Mouse (Mus musculus) hindbrain, embryonic 13.5 days (tissue): ENCODE results near the gene Ehbp1. TPM values are rescaled to one million over a fixed set of nuclear protein-coding genes. Genes with fewer than 3 reads are reported as not detected.
A peak's percentile ranks its signal among the peaks of the same experiment; 100 is the strongest.

ENCODE experiments used
- ATAC-seq: fragments of 200-750 bp; cut with Nextera tagmentation; 2 replicates; pipeline ENCODE4 v1.8.0; 2017; ENCODE audit warnings: moderate TSS enrichment; ENCODE audit not compliant: low FRiP score
- H3K27ac ChIP-seq: fragments of 300-500 bp; sonication (generic); 2 replicates; pipeline ENCODE4 v1.5.1; 2015; ENCODE audit warnings: inconsistent platforms, mild to moderate bottlenecking, moderate library complexity
- H3K27me3 ChIP-seq: fragments of 300-500 bp; sonication (generic); 2 replicates; pipeline ENCODE4 v1.6.1; 2015; ENCODE audit warnings: mild to moderate bottlenecking, inconsistent platforms
- H3K36me3 ChIP-seq: fragments of 300-500 bp; sonication (generic); 2 replicates; pipeline ENCODE4 v1.6.1; 2015; ENCODE audit warnings: mild to moderate bottlenecking, inconsistent platforms
- H3K4me1 ChIP-seq: fragments of 300-500 bp; sonication (generic); replicated peaks from 2 replicates; pipeline ENCODE4 v1.6.1; 2015; ENCODE audit warnings: inconsistent platforms
- H3K4me2 ChIP-seq: fragments of 300-500 bp; sonication (generic); 2 replicates; pipeline ENCODE4 v1.6.1; 2015; ENCODE audit warnings: inconsistent platforms, mild to moderate bottlenecking, moderate library complexity
- H3K4me3 ChIP-seq: fragments of 300-500 bp; sonication (generic); 2 replicates; pipeline ENCODE4 v1.5.1; 2015; ENCODE audit warnings: mild to moderate bottlenecking, inconsistent platforms
- H3K9ac ChIP-seq: fragments of 300-500 bp; sonication (generic); 2 replicates; pipeline ENCODE4 v1.6.1; 2015; ENCODE audit warnings: mild to moderate bottlenecking, inconsistent platforms
- H3K9me3 ChIP-seq: fragments of 300-500 bp; sonication (generic); 2 replicates; pipeline ENCODE4 v1.6.1; 2016; ENCODE audit warnings: inconsistent platforms
- WGBS: fragments of 180-500 bp; shearing (Covaris S2); methylation state at CpG from one replicate; pipeline ENCODE4 v1.1.7; 2015; 5-methylcytosine and 5-hydroxymethylcytosine counted together
- polyA plus RNA-seq: library from polyadenylated mRNA; unstranded; fragments of >200 nt; fragmentation: Nextera tagmentation; extraction: Ambion mirVana; gene quantifications from 2 replicates; pipeline ENCODE4 v1.2.1, GENCODE M21; 2015

The Ehbp1 gene
- polyA plus RNA-seq, 1 experiment from 2014 or later, result 17.5 TPM

DNA sequence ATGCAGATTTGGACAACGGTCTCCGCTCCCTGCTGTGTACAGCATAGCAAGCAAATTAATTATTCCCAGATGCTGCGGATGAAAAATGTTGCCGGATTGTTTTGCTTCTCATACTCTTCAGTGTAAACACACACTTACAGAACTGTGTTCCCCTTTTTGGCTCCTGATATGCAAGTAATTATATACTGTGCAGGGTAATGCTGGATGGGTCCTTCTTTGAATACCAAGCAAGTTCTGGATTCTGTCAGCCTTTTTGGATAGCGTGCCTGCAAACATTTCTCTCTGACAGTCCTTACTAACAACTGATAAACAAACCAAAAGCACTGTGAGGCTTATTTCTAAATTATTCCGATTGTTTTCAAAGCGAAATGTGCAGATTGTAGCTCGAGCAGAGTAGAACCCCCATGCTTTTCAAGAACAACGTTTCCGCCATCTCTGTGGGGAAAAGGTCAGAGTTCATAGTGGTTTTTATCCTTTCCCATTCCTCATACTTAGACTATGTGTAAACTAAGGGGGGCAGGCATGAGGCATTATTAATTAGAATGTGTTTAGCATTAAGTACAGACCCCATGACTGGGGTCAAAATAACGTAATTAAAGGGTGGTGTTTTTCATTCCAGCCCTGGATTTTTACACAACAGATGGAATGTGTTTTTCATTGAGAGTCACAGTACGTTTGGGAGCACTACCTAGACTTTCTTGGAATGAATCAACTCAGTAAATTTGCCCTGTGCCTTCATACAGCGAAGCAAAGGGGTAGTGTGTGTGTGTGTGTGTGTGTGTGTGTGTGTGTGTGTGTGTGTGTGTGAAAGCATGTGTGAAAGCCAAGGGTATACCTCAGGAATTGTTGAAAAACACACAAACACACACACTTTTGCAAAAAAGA is 5.8 kb upstream of the Ehbp1 start:
- H3K36me3 ChIP-seq, result no peaks in the 10 kb centered on the region
- H3K27ac ChIP-seq, result peak overlapping the region; percentile 76
- 22% methylated on average over 13 of the region's 13 CpGs for WGBS
- H3K4me1 ChIP-seq, result peaks cover 21% of the 10 kb centered on the region
- H3K27me3 ChIP-seq, result no peaks in the 10 kb centered on the region
- H3K4me3 ChIP-seq, result no peak overlapping the region
- no peaks in the 10 kb centered on the region for H3K9me3 ChIP-seq
- ATAC-seq, result peak; percentile 71; the same call in 1 of the 2 replicates
- H3K9ac ChIP-seq, result no peak overlapping the region
- H3K4me2 ChIP-seq, result no peak overlapping the region

DNA sequence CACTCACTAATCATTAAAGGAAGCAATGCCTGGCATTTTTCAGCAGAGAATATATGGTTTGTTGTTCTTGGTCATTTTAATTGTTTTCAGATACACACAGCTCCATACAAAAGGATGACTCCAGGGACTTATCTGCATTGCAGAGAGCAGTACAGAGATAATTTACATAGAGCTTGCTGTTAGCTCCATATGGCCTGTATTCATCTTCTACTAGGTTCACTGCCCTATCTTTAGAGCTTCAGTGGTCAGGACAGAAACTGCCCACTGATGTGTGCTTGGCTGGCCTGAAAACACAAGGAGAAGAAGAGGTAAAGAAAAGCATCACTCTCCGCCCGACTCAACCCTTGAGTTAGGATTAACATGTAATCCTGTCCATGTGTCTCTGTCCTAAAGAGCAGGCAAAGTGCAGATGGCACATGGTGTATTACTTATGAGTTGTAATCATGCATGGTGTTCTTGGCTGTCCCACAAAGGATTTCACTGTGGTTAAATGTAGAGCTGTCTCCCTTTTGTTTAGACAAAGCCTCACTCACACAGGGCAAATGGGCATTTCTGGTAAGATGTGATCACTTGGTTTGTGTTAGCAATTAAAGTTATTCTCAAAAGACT is 14.7 kb downstream of the Ehbp1 start:
- 82% methylated on average over 2 of the region's 2 CpGs for WGBS
- ATAC-seq, result no peak
- Histone ChIP-seq H3K27me3 (no peaks in the 10 kb centered on the region), H3K4me3 (no peak overlapping the region), H3K4me1 (0 out of 2 replicates have a peak, but pooled peaks cover 3% of the 10 kb centered on the region), H3K9me3 (no peaks in the 10 kb centered on the region), H3K27ac (no peak overlapping the region), H3K4me2 (no peak overlapping the region), H3K36me3 (no peaks in the 10 kb centered on the region), H3K9ac (no peak overlapping the region)

DNA sequence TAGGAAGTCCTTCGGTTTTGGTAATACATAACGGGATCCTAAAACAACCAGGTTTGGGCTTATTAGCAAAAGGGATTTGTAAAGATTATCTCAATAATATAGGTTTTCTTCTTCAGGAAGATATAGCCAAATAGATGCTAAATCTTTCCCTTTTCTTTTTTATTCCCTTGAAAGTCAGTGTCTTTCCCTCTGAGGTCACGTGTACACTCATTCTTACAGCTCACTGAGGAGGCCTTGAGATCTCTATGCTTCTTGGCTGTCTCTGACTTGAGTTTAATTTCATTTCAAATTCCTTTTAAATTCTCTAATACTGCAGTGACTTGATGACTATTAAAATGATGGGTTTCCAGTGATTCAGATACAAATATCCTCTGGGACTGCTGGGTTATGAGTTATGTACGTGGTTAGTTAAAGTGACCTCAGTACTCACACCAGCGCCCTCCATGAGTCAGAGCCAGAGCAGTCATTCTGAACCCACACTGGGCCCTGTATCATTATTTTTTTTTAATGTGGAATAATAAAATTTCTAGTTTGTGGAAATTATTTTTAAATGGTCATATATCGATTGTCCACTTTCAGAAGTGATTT is 24.2 kb downstream of the Ehbp1 start:
- Histone ChIP-seq H3K27ac (no peak overlapping the region), H3K4me3 (no peak overlapping the region), H3K36me3 (no peaks in the 10 kb centered on the region), H3K27me3 (no peaks in the 10 kb centered on the region), H3K4me2 (no peak overlapping the region), H3K4me1 (no peaks in the 10 kb centered on the region), H3K9ac (no peak overlapping the region), H3K9me3 (no peaks in the 10 kb centered on the region)
- ATAC-seq, result no peak
- WGBS, result 88% methylated on average over 6 of the region's 6 CpGs

DNA sequence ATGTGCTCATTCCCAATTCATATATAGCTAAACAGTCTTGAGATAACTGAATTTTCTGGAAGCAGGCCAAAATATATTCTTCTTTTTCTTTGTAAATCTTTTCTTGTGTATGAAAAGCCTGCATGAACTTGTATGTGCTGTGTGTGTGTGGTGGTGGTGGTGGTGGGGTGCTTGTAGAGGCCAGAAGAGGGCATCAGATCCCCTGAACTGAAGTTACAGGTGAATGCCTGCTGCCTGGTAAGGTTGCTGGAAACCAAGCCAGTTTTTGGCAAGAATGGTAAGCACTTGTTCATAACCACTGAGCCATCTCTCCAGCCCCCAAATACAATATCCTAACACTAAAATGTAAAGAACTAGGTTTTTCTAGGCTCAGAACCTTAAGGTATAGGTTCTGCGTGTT is 26.3 kb downstream of the Ehbp1 start:
- 92% methylated on average over 1 of the region's 1 CpGs for WGBS
- no peak overlapping the region for H3K9ac ChIP-seq
- H3K36me3 ChIP-seq, result no peaks in the 10 kb centered on the region
- H3K27ac ChIP-seq, result no peak overlapping the region
- ATAC-seq, result no peak
- no peaks in the 10 kb centered on the region for H3K4me1 ChIP-seq
- no peak overlapping the region for H3K4me2 ChIP-seq
- H3K27me3 ChIP-seq, result no peaks in the 10 kb centered on the region
- no peak overlapping the region for H3K4me3 ChIP-seq
- H3K9me3 ChIP-seq, result no peaks in the 10 kb centered on the region; the same call in 1 of the 2 replicates

DNA sequence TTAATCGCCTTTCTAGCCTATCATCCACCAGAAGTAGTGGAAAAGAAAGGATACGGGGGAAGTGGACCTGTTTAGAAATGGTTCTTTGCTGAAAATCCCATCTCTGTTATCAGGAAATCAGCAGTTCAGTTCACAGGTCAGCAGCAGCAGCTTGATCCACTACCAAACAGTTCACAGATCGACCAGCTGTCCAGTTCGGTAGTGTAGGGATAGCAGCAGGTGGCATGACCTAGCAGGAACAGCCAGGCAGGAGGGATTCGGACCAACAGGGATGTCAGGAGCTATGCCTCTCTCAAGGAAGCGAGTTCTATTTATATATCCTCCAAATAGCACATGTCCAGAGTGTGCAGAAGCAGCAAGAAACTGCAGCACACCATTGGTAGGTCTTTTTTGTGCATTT is 40.9 kb downstream of the Ehbp1 start:
- no peak for ATAC-seq
- H3K36me3 ChIP-seq, result no peaks in the 10 kb centered on the region
- H3K27ac ChIP-seq, result no peak overlapping the region
- no peak overlapping the region for H3K4me3 ChIP-seq
- no peak overlapping the region for H3K4me2 ChIP-seq
- H3K9ac ChIP-seq, result no peak overlapping the region
- no peaks in the 10 kb centered on the region for H3K27me3 ChIP-seq
- 74% methylated on average over 6 of the region's 6 CpGs for WGBS
- no peaks in the 10 kb centered on the region for H3K4me1 ChIP-seq
- no peaks in the 10 kb centered on the region for H3K9me3 ChIP-seq

DNA sequence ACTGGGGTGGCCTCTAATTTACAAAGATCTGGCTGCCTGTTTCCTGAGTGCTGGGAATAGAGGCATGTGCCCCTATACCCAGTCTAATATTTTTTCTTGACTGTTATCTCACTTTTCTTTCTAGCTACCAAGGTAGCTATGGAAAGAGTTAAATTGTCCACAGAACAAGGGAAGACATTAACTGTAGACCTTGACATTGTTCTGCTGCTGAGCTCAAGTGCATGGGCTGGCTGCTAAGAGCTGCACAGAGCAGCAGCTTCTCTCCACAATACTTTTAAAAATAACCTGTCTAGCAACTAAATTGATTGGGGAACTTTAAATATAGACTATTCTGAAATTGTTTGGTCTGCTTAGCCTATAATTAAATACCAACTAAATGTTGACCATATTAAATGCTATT is 52.9 kb downstream of the Ehbp1 start:
- Histone ChIP-seq H3K4me1 (peaks cover 21% of the 10 kb centered on the region), H3K36me3 (no peaks in the 10 kb centered on the region), H3K4me2 (no peak overlapping the region), H3K27me3 (no peaks in the 10 kb centered on the region), H3K9me3 (no peaks in the 10 kb centered on the region), H3K4me3 (no peak overlapping the region), H3K27ac (no peak overlapping the region), H3K9ac (no peak overlapping the region)
- no peak for ATAC-seq

DNA sequence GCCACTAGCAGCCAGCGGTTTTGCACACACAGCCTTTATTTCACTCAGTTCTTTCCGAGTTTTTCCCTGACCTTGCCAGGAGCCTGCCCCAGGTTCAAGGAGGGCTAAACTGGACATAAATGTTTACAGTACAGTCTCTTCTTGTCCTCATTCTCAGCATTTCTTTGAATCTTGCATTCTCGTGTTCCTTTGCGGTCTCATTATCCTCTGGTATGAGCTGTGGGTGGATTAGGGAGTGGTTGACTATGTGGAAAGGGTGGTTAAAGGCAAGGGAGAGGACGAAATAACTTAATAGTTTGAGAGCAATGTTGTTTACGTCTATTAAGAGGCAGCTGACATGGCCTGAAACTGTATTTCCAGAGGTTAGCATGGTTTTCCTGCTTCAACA is 54.6 kb downstream of the Ehbp1 start:
- H3K27me3 ChIP-seq, result no peaks in the 10 kb centered on the region
- WGBS, result 2% methylated on average over 6 of the region's 6 CpGs
- peak overlapping the region; percentile 81 for H3K9ac ChIP-seq
- ATAC-seq, result no peak
- H3K4me1 ChIP-seq, result peaks cover 36% of the 10 kb centered on the region
- H3K4me2 ChIP-seq, result peak overlapping the region; percentile 64
- H3K36me3 ChIP-seq, result no peaks in the 10 kb centered on the region; the same call in 1 of the 2 replicates
- H3K27ac ChIP-seq, result peak overlapping the region; percentile 93
- H3K9me3 ChIP-seq, result no peaks in the 10 kb centered on the region
- H3K4me3 ChIP-seq, result peak overlapping the region; percentile 66

DNA sequence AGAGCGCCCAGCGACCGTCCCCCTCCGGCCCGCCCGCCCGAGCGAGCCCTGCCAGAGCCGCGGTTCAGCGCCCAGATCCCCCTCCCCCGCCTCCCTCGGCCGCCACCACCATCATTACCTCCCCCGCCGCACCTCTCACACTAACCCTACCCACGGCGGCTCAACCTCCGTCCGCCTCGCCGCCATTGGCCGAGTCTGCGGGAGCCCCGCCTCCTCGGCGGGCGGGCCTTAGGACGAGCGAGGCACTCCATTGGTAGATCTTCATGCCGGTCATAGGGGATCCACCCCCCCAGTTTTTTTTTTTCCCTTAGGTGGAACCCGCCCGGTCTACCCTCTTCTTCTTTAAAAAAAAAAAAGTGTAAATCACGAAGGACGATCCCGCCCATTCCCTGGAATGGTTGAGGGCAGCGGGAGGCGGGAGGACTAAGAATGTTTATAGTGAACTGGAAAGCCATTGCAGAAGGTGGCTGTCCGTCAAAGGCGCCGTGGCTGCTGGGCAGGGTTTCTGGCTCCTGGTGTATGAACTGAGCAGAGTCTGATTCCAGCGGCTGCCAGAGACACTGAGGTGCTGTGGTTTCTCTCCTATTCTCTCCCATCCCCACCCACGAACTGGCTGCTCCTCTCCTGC is 55.1 kb downstream of the Ehbp1 start:
- H3K36me3 ChIP-seq, result peaks cover 5% of the 10 kb centered on the region
- peak overlapping the region; percentile 73 for H3K4me2 ChIP-seq
- H3K9ac ChIP-seq, result peak overlapping the region; percentile 89
- peak overlapping the region; percentile 66 for H3K4me3 ChIP-seq
- ATAC-seq, result peak; percentile 100
- under 1% methylated on average over 31 of the region's 43 CpGs for WGBS
- H3K27me3 ChIP-seq, result no peaks in the 10 kb centered on the region
- H3K9me3 ChIP-seq, result no peaks in the 10 kb centered on the region
- H3K4me1 ChIP-seq, result peaks cover 41% of the 10 kb centered on the region
- H3K27ac ChIP-seq, result peak overlapping the region; percentile 95

DNA sequence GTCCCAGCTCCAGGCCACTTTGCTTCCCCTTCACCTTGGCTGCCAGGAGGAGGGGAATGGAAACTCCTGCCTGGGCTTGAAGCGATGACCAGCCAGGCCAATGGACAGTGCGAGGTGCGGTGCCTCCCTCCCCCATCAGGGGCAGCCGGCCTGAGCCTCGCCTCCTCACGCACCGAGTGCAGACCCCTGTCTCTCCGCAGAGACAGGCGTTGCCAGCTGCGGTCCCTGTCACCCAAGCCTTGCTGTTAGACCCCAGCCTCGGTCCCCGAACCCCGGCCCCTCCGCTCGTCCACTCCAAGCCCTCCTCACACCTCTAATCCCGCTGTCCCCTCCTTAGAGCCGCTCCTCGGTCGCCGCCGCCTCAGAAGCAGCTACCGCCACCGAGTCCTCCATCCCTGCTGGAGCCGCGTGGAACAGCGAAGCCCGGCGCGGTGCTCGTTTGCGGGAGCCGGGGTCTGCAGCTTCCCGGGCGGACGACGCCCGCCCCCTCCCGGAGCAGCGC is 55.7 kb downstream of the Ehbp1 start:
- Histone ChIP-seq H3K9me3 (0 out of 2 replicates have a peak, but pooled peaks cover 5% of the 10 kb centered on the region), H3K36me3 (peaks cover 11% of the 10 kb centered on the region), H3K4me3 (peak overlapping the region; percentile 66), H3K4me1 (peaks cover 44% of the 10 kb centered on the region), H3K27me3 (no peaks in the 10 kb centered on the region), H3K4me2 (peak overlapping the region; percentile 73), H3K27ac (peak overlapping the region; percentile 95), H3K9ac (peak overlapping the region; percentile 89)
- under 1% methylated on average over 36 of the region's 39 CpGs for WGBS
- peak; percentile 84 for ATAC-seq

DNA sequence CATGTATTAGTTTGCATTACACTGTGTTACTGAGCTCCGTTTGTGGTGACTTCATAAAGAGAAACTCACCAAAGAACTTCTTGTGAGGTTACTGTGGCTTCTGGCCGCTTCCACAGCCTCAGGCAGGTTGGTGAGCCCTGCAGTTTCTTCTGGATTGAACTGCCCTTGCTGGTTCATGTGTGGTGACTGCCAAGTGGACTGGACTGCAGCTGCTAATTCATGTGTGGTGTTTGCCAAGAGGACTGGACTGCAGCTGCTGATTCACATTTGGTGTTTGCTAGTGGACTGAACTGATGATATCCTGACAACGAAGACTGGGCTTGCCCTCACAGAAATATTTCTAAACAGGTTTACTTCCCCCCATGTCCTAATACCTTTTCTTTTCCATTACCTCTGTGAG is 65.4 kb downstream of the Ehbp1 start:
- over 99% methylated on average over 3 of the region's 3 CpGs for WGBS
- Histone ChIP-seq H3K9me3 (peaks cover 2% of the 10 kb centered on the region; the same call in 1 of the 2 replicates), H3K4me1 (0 out of 2 replicates have a peak, but pooled peaks cover 7% of the 10 kb centered on the region), H3K9ac (no peak overlapping the region), H3K4me3 (no peak overlapping the region), H3K27me3 (no peaks in the 10 kb centered on the region), H3K4me2 (no peak overlapping the region), H3K36me3 (peaks cover 44% of the 10 kb centered on the region), H3K27ac (no peak overlapping the region)
- no peak for ATAC-seq

DNA sequence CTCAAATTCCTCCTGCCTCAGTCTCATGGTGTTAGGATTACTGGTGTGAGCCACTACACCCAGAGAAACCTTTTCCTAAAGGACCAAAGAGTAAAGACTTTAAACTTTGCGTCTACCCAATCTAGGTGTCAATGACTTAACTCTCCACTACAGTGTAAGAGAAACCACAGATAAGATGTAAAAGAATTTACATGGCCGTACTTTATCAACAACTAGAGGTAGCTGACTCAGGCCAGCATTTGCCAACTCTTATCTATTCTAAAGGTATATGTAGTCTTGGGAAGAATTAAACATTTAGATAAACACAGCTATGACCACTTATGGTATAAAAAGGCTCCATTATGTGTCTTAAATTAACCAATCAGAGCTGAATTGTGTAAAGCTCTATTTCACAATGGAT is 67.9 kb downstream of the Ehbp1 start:
- no peak for ATAC-seq
- Histone ChIP-seq H3K36me3 (peaks cover 28% of the 10 kb centered on the region), H3K27me3 (no peaks in the 10 kb centered on the region), H3K9me3 (no peaks in the 10 kb centered on the region), H3K4me3 (no peak overlapping the region), H3K4me2 (no peak overlapping the region), H3K9ac (no peak overlapping the region), H3K27ac (no peak overlapping the region), H3K4me1 (0 out of 2 replicates have a peak, but pooled peaks cover 6% of the 10 kb centered on the region)
- 95% methylated on average over 2 of the region's 2 CpGs for WGBS

DNA sequence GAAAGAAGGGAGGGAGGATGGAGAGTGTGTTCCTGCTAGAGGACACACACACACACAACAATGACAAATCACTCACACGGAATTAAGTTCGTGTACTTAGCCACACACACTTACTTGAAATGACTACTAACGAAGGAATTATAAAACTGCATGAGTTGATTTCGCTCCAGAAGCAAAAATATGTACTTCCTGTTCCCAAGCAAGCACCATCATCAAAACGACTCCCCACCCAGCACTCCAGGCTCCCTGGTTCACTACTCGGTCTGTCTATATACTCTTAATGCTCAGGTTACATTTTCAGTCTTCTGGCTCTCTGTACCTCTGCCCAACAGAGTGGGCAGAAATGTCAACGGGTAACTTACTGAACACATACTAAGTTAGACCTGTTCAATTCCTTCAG is 68.7 kb downstream of the Ehbp1 start:
- Histone ChIP-seq H3K27me3 (no peaks in the 10 kb centered on the region), H3K9ac (no peak overlapping the region), H3K4me3 (no peak overlapping the region), H3K36me3 (peaks cover 21% of the 10 kb centered on the region), H3K4me2 (no peak overlapping the region), H3K27ac (no peak overlapping the region), H3K4me1 (0 out of 2 replicates have a peak, but pooled peaks cover 6% of the 10 kb centered on the region), H3K9me3 (no peaks in the 10 kb centered on the region)
- 90% methylated on average over 7 of the region's 7 CpGs for WGBS
- no peak for ATAC-seq
